Mouse (Mus musculus) ZHBTc4 (cell line): ENCODE results near the gene Rbbp4.
A peak's percentile ranks its signal among the peaks of the same experiment; 100 is the strongest.

Experiments
- DNase-seq: peaks from one replicate; pipeline ENCODE4 v3.0.0-alpha.2; 2011; ENCODE audit warnings: low read depth, low spot score

Rbbp4 gene

GRCm38 (mm10) chr4:129353176-129353575, 18.0 kb upstream of the Rbbp4 start:
- peak; percentile 82 for DNase-seq

- DNase-seq: no peak
These were observed 15.9 kb upstream of the Rbbp4 start for GRCm38 (mm10) chr4:129351111-129351510.

GRCm38 (mm10) chr4:129350644-129351043, 15.5 kb upstream of the Rbbp4 start:
- peak; percentile 82 for DNase-seq

GRCm38 (mm10) chr4:129346481-129347154, 11.4 kb upstream of the Rbbp4 start:
- no peak for DNase-seq

- DNase-seq: no peak
These were observed 7.5 kb upstream of the Rbbp4 start for GRCm38 (mm10) chr4:129342705-129343104.

GRCm38 (mm10) chr4:129341888-129342287, 6.7 kb upstream of the Rbbp4 start:
- no peak for DNase-seq

- DNase-seq: no peak
These were observed 4.6 kb upstream of the Rbbp4 start for GRCm38 (mm10) chr4:129339743-129340142.

- DNase-seq: no peak
These were observed 1.1 kb upstream of the Rbbp4 start for GRCm38 (mm10) chr4:129336291-129336690.

- DNase-seq: no peak
These were observed 424 bp downstream of the Rbbp4 start for GRCm38 (mm10) chr4:129334677-129335215.

- no peak for DNase-seq
These were observed 2.3 kb downstream of the Rbbp4 start for GRCm38 (mm10) chr4:129332846-129333245.

GRCm38 (mm10) chr4:129326191-129326590, 9.0 kb downstream of the Rbbp4 start:
- no peak for DNase-seq

- DNase-seq: no peak
These were observed 10.4 kb downstream of the Rbbp4 start for GRCm38 (mm10) chr4:129324756-129325155.

- no peak for DNase-seq
These were observed 11.7 kb downstream of the Rbbp4 start for GRCm38 (mm10) chr4:129323491-129323890.

GRCm38 (mm10) chr4:129322042-129322441, 13.1 kb downstream of the Rbbp4 start:
- DNase-seq: no peak

GRCm38 (mm10) chr4:129320876-129321275, 14.3 kb downstream of the Rbbp4 start:
- DNase-seq: no peak

GRCm38 (mm10) chr4:129313886-129314285, 21.3 kb downstream of the Rbbp4 start:
- no peak for DNase-seq

- DNase-seq: no peak
These were observed 27.2 kb downstream of the Rbbp4 start for GRCm38 (mm10) chr4:129307936-129308335.

GRCm38 (mm10) chr4:129304306-129304705, 30.9 kb downstream of the Rbbp4 start:
- DNase-seq: no peak

- DNase-seq: no peak
These were observed 31.4 kb downstream of the Rbbp4 start for GRCm38 (mm10) chr4:129303816-129304215.

GRCm38 (mm10) chr4:129303401-129303800, 31.8 kb downstream of the Rbbp4 start:
- DNase-seq: no peak

GRCm38 (mm10) chr4:129299121-129299520, 36.0 kb downstream of the Rbbp4 start:
- no peak for DNase-seq

GRCm38 (mm10) chr4:129297724-129298123, 37.4 kb downstream of the Rbbp4 start:
- DNase-seq: no peak

- DNase-seq: no peak
These were observed 39.1 kb downstream of the Rbbp4 start for GRCm38 (mm10) chr4:129296066-129296465.

GRCm38 (mm10) chr4:129295188-129295587, 40.0 kb downstream of the Rbbp4 start:
- DNase-seq: no peak
